Mouse (Mus musculus): ENCODE measurements around the gene Cfap77. TPM values are rescaled to one million over a fixed set of nuclear protein-coding genes. Genes with fewer than 3 reads are reported as not detected.

Gene Cfap77
- polyA plus RNA-seq, 1 experiment from 2014 or later = 0.65 TPM

DNA sequence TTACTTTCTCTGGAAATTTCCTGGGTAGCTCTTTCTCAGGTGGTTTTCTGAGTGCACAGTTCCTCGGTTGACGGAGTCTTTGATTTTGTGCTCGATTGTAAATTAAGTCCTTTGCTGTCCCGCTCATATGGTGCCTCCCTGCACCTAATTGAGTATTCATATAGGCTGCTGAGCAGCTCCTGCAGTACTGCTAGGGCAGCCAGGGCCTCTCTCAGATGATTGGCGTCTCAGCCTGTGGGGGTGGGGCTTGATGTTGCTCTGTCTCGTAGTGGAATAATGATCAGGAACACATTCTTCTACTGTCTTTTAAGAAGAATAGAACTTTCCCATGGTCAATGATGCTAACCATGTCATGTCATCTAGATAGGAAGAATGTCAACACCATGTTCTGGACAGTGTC, 109.5 kb downstream of the Cfap77 start:
- H3K27me3 ChIP-seq (replicated peaks; ENCODE audit: control insufficient read depth, insufficient read depth, low read length) = peaks cover 5% of the 10 kb centered on the region; the same call in 1 of the 2 replicates
- ATAC-seq = no peak
- H3K9ac ChIP-seq (ENCODE audit: low read depth, low read length) = no peak overlapping the region
- no peak overlapping the region for H3K4me3 ChIP-seq (ENCODE audit: low read length)
- H3K4me1 ChIP-seq (ENCODE audit: control insufficient read depth, insufficient read depth, low read depth, low read length) = peaks cover 12% of the 10 kb centered on the region
- H3K9me3 ChIP-seq (ENCODE audit: control insufficient read depth, low read length) = no peaks in the 10 kb centered on the region
- no peak overlapping the region for H3K4me2 ChIP-seq (ENCODE audit: low read length)
- no peak overlapping the region for H3K27ac ChIP-seq (ENCODE audit: low read depth, low read length)
- WGBS = 23% methylated on average over 6 of the region's 6 CpGs
- no peaks in the 10 kb centered on the region for H3K36me3 ChIP-seq (ENCODE audit: control insufficient read depth, insufficient read depth, low read length)

DNA sequence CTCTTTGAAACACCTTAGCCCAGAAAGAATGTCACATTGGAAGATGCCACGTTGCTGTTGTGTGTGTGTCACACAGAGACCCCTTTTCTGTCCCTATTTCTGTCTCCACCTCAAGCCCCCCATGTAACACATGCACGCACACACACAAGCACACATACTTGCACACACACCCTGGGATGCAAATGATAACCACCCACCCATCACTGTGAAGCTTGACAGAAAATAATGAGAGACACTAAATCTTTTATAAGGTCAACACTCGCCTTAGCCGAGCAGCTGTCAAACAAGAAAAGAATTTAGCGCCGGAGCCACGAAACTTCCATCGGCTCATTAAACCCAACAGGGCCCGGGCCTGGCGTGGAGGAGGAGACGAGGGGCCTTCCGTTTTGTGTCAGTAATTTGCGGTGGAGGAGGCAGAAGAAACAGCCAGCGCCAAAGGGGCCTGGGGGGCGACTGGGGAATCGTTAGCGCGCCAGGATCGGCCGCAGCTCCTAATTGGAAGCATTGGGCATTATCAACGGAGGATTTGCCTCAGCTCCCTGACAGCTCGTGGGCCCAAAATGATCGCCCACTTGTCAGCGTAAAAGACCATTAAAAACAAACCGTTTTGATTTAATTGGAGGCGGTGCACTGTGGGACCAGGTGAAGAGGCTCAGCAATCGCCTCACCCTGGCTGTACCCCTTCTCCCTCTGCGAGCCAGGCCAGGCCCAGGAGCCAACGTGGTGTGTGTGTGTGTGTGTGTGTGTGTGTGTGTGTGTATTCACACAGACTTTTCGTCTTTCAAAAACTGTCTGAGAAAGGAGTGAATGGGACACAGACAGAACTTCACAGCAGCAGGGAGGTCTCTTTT, 111.0 kb downstream of the Cfap77 start:
- 19% methylated on average over 30 of the region's 30 CpGs for WGBS
- H3K4me3 ChIP-seq (ENCODE audit: low read length) = no peak overlapping the region
- peaks cover 12% of the 10 kb centered on the region for H3K4me1 ChIP-seq (ENCODE audit: control insufficient read depth, insufficient read depth, low read depth, low read length)
- H3K36me3 ChIP-seq (ENCODE audit: control insufficient read depth, insufficient read depth, low read length) = no peaks in the 10 kb centered on the region
- H3K4me2 ChIP-seq (ENCODE audit: low read length) = peak overlapping the region; percentile 20
- H3K9ac ChIP-seq (ENCODE audit: low read depth, low read length) = no peak overlapping the region
- peaks cover 5% of the 10 kb centered on the region; the same call in 1 of the 2 replicates for H3K27me3 ChIP-seq (replicated peaks; ENCODE audit: control insufficient read depth, insufficient read depth, low read length)
- no peak overlapping the region for H3K27ac ChIP-seq (ENCODE audit: low read depth, low read length)
- no peaks in the 10 kb centered on the region for H3K9me3 ChIP-seq (ENCODE audit: control insufficient read depth, low read length)
- no peak for ATAC-seq

DNA sequence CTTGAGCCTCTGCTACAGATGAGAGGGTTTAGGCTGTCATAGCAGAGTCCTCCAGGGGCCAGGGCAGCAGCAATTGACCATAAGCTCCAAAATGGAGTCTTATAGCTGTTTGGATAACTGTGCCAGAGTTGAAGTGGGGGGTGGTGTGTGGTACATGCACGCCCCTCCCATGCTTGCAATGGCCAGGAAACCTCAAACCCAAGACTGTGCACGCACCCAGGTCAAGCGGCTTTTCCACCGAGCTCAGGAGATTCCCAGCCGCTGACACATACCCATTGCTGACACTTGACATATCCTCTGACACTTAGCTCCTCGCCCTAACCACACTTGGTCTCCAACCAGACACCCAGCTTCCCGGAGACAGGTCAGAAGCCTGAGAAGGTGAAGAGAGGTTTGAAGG, 115.9 kb downstream of the Cfap77 start:
- no peaks in the 10 kb centered on the region for H3K27me3 ChIP-seq (replicated peaks; ENCODE audit: control insufficient read depth, insufficient read depth, low read length)
- no peak overlapping the region for H3K27ac ChIP-seq (ENCODE audit: low read depth, low read length)
- H3K36me3 ChIP-seq (ENCODE audit: control insufficient read depth, insufficient read depth, low read length) = no peaks in the 10 kb centered on the region
- H3K4me3 ChIP-seq (ENCODE audit: low read length) = no peak overlapping the region
- WGBS = 89% methylated on average over 7 of the region's 7 CpGs
- H3K4me2 ChIP-seq (ENCODE audit: low read length) = no peak overlapping the region
- no peak for ATAC-seq
- H3K4me1 ChIP-seq (ENCODE audit: control insufficient read depth, insufficient read depth, low read depth, low read length) = peaks cover 4% of the 10 kb centered on the region
- H3K9ac ChIP-seq (ENCODE audit: low read depth, low read length) = no peak overlapping the region
- no peaks in the 10 kb centered on the region for H3K9me3 ChIP-seq (ENCODE audit: control insufficient read depth, low read length)

DNA sequence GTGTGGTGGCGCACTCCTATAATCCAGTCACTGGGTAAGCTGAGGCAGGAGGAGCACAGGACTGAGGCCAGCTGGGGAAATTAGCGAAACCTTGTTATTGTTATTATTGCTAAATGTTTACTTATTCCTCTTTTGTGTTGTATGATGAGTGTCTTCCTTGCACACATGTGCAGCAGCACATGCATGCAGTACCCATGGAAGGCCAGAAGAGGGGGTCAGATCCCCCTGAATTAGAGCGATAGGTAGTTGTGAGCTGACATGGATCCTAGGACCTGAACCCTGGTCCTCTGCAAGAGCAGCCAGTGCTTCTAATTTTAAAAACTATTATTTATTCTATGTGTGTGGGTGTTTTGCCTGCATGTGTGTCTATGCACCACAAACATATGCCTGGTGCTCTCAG, 124.3 kb downstream of the Cfap77 start:
- H3K4me2 ChIP-seq (ENCODE audit: low read length) = no peak overlapping the region
- no peaks in the 10 kb centered on the region for H3K9me3 ChIP-seq (ENCODE audit: control insufficient read depth, low read length)
- no peak overlapping the region for H3K9ac ChIP-seq (ENCODE audit: low read depth, low read length)
- ATAC-seq = no peak
- H3K27me3 ChIP-seq (replicated peaks; ENCODE audit: control insufficient read depth, insufficient read depth, low read length) = 0 out of 2 replicates have a peak, but pooled peaks cover 2% of the 10 kb centered on the region
- no peak overlapping the region for H3K27ac ChIP-seq (ENCODE audit: low read depth, low read length)
- no peaks in the 10 kb centered on the region for H3K36me3 ChIP-seq (ENCODE audit: control insufficient read depth, insufficient read depth, low read length)
- H3K4me3 ChIP-seq (ENCODE audit: low read length) = no peak overlapping the region
- WGBS = 99% methylated on average over 3 of the region's 3 CpGs
- H3K4me1 ChIP-seq (ENCODE audit: control insufficient read depth, insufficient read depth, low read depth, low read length) = no peaks in the 10 kb centered on the region

DNA sequence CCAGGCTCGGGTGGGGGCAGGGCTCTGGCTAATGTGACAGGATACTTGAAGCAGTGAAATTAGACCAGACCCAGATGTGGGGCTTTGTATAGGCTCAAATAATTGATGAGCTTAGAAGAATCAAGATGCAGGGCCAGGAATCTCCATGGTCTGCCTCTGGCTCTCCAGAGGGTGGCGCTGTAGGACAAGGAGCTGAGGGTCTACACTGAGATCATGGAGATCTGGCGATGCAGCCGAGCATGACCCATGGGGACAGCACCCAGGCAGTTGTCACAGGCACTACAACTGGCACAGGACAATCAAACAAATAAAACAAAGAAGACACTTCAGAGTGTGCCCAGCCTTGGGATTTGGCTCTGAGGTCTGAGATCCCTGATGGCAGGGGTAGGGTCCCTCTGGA, 131.0 kb downstream of the Cfap77 start:
- no peak overlapping the region for H3K4me2 ChIP-seq (ENCODE audit: low read length)
- 2% methylated on average over 4 of the region's 4 CpGs for WGBS
- no peak overlapping the region for H3K9ac ChIP-seq (ENCODE audit: low read depth, low read length)
- H3K27ac ChIP-seq (ENCODE audit: low read depth, low read length) = no peak overlapping the region
- no peaks in the 10 kb centered on the region for H3K9me3 ChIP-seq (ENCODE audit: control insufficient read depth, low read length)
- ATAC-seq = peak; percentile 81
- H3K36me3 ChIP-seq (ENCODE audit: control insufficient read depth, insufficient read depth, low read length) = no peaks in the 10 kb centered on the region
- no peaks in the 10 kb centered on the region for H3K4me1 ChIP-seq (ENCODE audit: control insufficient read depth, insufficient read depth, low read depth, low read length)
- no peak overlapping the region for H3K4me3 ChIP-seq (ENCODE audit: low read length)
- H3K27me3 ChIP-seq (replicated peaks; ENCODE audit: control insufficient read depth, insufficient read depth, low read length) = peaks cover 47% of the 10 kb centered on the region

DNA sequence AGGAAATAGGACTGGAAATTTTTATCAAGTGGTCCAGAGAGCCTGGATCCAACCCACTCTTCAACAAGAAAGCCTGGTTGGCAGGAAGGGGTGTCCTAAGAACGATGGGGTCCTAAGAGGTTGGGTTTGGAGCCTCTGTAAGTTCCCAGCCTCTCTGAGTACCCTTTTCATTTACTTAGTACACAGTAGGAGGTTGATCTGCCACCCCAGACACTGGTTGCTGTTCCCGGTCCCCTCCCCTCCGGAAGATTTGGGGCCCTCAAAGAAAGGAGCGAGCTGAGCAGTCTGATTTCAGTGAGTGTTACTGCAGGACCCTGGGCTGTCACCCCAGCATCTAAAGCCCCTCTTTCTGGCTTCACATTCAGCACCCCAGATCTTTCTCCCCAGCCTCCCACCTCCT, 135.9 kb downstream of the Cfap77 start:
- no peak overlapping the region for H3K4me3 ChIP-seq (ENCODE audit: low read length)
- H3K9ac ChIP-seq (ENCODE audit: low read depth, low read length) = no peak overlapping the region
- no peak overlapping the region for H3K4me2 ChIP-seq (ENCODE audit: low read length)
- 0 out of 2 replicates have a peak overlapping the region, but pooled peaks have one; percentile 17 for H3K27ac ChIP-seq (ENCODE audit: low read depth, low read length)
- H3K4me1 ChIP-seq (ENCODE audit: control insufficient read depth, insufficient read depth, low read depth, low read length) = peaks cover 4% of the 10 kb centered on the region
- 0% methylated on average over 4 of the region's 4 CpGs for WGBS
- H3K36me3 ChIP-seq (ENCODE audit: control insufficient read depth, insufficient read depth, low read length) = no peaks in the 10 kb centered on the region
- H3K9me3 ChIP-seq (ENCODE audit: control insufficient read depth, low read length) = no peaks in the 10 kb centered on the region
- peaks cover 73% of the 10 kb centered on the region for H3K27me3 ChIP-seq (replicated peaks; ENCODE audit: control insufficient read depth, insufficient read depth, low read length)
- ATAC-seq = no peak

DNA sequence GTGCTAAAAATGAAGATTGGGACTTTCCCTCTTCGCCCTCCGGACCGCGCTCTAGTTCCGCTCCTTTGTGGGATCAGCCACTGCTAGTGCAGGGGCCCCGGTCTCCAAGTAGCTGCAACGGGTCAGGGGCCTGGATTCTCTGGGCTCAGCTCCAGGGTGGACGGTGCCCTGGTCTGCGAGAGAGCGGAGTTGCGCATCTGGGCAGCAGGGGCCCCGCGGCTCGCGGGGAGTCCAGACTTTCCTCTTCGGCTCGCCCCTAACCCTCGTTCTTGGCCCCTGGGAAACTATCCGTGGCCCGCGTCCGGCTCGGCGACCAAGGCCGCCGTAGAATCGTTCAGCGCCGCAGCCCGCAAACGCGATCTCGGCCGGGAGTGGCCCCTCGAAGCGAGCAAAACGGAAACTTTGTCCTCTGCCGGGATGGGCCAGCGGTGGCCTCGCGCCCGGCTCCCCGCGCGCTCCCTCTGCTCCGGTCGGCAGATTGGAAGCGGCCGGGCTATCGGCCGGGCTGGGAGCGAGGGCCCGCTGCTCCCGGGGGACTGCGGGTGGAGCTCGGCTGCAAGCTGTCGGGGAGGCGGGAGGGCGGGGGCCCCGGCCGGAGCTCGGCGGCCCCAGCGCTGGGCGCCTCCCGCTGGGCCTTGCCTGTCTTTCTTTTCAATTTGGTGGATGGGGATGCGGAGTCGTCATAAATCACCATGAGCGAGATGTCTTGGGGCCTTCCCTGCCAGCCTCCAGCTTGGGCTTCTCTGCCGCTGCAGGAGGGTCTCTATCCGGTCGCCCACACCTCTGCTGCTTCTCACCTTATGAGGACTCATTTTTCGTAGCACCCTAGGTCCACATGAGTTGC, 137.1 kb downstream of the Cfap77 start:
- under 1% methylated on average over 71 of the region's 73 CpGs for WGBS
- Histone ChIP-seq H3K4me1 (ENCODE audit: control insufficient read depth, insufficient read depth, low read depth, low read length) (peaks cover 4% of the 10 kb centered on the region), H3K36me3 (ENCODE audit: control insufficient read depth, insufficient read depth, low read length) (no peaks in the 10 kb centered on the region), H3K27me3 (replicated peaks; ENCODE audit: control insufficient read depth, insufficient read depth, low read length) (peaks cover 70% of the 10 kb centered on the region), H3K9me3 (ENCODE audit: control insufficient read depth, low read length) (no peaks in the 10 kb centered on the region), H3K9ac (ENCODE audit: low read depth, low read length) (peak overlapping the region; percentile 48), H3K4me3 (ENCODE audit: low read length) (peak overlapping the region; percentile 35), H3K27ac (ENCODE audit: low read depth, low read length) (peak overlapping the region; percentile 66), H3K4me2 (ENCODE audit: low read length) (peak overlapping the region; percentile 47)
- no peak for ATAC-seq

DNA sequence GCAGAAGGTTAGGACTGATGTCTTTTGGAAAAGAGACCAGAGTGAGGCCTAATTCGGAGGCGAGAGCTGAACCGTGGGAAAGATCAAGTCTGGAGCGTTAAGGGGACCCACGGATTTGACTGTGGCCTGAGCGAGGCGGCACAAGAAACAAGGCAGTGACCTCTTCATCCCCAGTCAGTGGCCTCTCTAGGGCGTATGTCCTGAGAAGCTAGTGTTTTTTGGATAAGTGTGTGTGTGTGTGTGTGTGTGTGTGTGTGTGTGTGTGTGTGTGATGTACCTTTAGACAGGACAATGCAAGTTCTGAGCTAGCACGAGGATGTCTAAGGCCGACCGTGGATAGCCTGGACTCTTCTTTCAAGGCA, 137.7 kb downstream of the Cfap77 start:
- peak overlapping the region; percentile 48; the same call in 1 of the 2 replicates for H3K9ac ChIP-seq (ENCODE audit: low read depth, low read length)
- ATAC-seq = no peak
- H3K4me2 ChIP-seq (ENCODE audit: low read length) = peak overlapping the region; percentile 47
- no peaks in the 10 kb centered on the region for H3K36me3 ChIP-seq (ENCODE audit: control insufficient read depth, insufficient read depth, low read length)
- peak overlapping the region; percentile 35; the same call in 1 of the 2 replicates for H3K4me3 ChIP-seq (ENCODE audit: low read length)
- 9% methylated on average over 11 of the region's 11 CpGs for WGBS
- peaks cover 4% of the 10 kb centered on the region for H3K4me1 ChIP-seq (ENCODE audit: control insufficient read depth, insufficient read depth, low read depth, low read length)
- H3K27ac ChIP-seq (ENCODE audit: low read depth, low read length) = peak overlapping the region; percentile 66
- no peaks in the 10 kb centered on the region for H3K9me3 ChIP-seq (ENCODE audit: control insufficient read depth, low read length)
- peaks cover 65% of the 10 kb centered on the region for H3K27me3 ChIP-seq (replicated peaks; ENCODE audit: control insufficient read depth, insufficient read depth, low read length)

DNA sequence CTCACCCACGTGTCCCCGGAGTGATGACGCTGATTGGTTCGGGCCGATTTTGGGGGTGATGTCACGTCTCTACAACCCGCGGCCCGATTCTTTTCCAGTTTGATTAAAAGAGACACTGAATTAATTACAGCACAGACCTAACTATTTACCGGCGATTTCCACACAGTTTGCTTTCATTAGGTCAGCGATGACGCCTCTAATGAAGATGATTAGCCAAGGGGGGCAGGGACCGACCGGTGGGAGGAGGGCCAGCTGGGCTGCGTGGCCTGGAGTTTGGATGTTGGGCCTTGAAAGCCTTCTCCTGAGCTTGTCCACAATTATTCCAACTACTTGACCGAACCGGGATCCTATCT, 138.4 kb downstream of the Cfap77 start, which contains the start of gene Barhl1:
TSS of gene Barhl1 (minus strand) at position 156 of the 353 bp plus-strand sequence.
- H3K4me1 ChIP-seq (ENCODE audit: control insufficient read depth, insufficient read depth, low read depth, low read length) = peaks cover 4% of the 10 kb centered on the region
- H3K36me3 ChIP-seq (ENCODE audit: control insufficient read depth, insufficient read depth, low read length) = no peaks in the 10 kb centered on the region
- H3K9ac ChIP-seq (ENCODE audit: low read depth, low read length) = peak within 1 kb of the TSS; percentile 56
- no peaks in the 10 kb centered on the region for H3K9me3 ChIP-seq (ENCODE audit: control insufficient read depth, low read length)
- peak within 1 kb of the TSS; percentile 75 for H3K27ac ChIP-seq (ENCODE audit: low read depth, low read length)
- WGBS = 2% methylated on average over 18 of the region's 18 CpGs
- H3K4me3 ChIP-seq (ENCODE audit: low read length) = peak within 1 kb of the TSS; percentile 37
- H3K4me2 ChIP-seq (ENCODE audit: low read length) = peak within 1 kb of the TSS; percentile 47
- ATAC-seq = no peak
- peaks cover 62% of the 10 kb centered on the region for H3K27me3 ChIP-seq (replicated peaks; ENCODE audit: control insufficient read depth, insufficient read depth, low read length)

All from hindbrain, embryonic 16.5 days (tissue).